Mouse (Mus musculus) heart, embryonic 14.5 days (tissue): ENCODE measurements around the gene Lypd4. TPM values are rescaled to one million over a fixed set of nuclear protein-coding genes. Genes with fewer than 3 reads are reported as not detected.
"Not testable (repeated sequence)": the region's sequence is repeated elsewhere in the genome, so short reads cannot be mapped to it uniquely, and the experiment has no call there.

Experiments used
- ATAC-seq: fragments of 200-750 bp; cut with Nextera tagmentation; 2 replicates; pipeline ENCODE4 v1.8.0; 2017; ENCODE audit warnings: low read depth, moderate TSS enrichment; ENCODE audit not compliant: insufficient number of reproducible peaks, insufficient read depth, low FRiP score
- H3K27ac ChIP-seq, 2 experiments: fragments of 200-500 bp in 1 of 2; fragments of 300-500 bp in 1 of 2; sonication (generic) in 1 of 2; replicated peaks in 1 of 2; 2 replicates each; pipeline ENCODE4 v1.5.1; 2012 to 2014; ENCODE audit warnings: low read depth in 2 of 2, low read length in 2 of 2, control low read depth in 1 of 2, mild to moderate bottlenecking in 1 of 2, mixed read lengths in 1 of 2; ENCODE audit not compliant: control insufficient read depth in 1 of 2, insufficient read depth in 1 of 2
- H3K27me3 ChIP-seq: fragments of 300-500 bp; sonication (generic); 2 replicates; pipeline ENCODE4 v1.6.1; 2014; ENCODE audit warnings: mild to moderate bottlenecking, low read length, control low read depth; ENCODE audit not compliant: control insufficient read depth, insufficient read depth
- H3K36me3 ChIP-seq: fragments of 300-500 bp; sonication (generic); 2 replicates; pipeline ENCODE4 v1.6.1; 2014; ENCODE audit warnings: mild to moderate bottlenecking, control low read depth, low read length, mixed read lengths; ENCODE audit not compliant: control insufficient read depth, insufficient read depth
- H3K4me1 ChIP-seq, 2 experiments: fragments of 200-500 bp in 1 of 2; fragments of 300-500 bp in 1 of 2; sonication (generic) in 1 of 2; 2 replicates each; pipeline ENCODE4 v1.6.1; 2012 to 2014; ENCODE audit warnings: low read length in 2 of 2, control low read depth in 1 of 2, mixed read lengths in 1 of 2; ENCODE audit not compliant: control insufficient read depth in 2 of 2, insufficient read depth in 2 of 2
- H3K4me2 ChIP-seq: fragments of 300-500 bp; sonication (generic); 2 replicates; pipeline ENCODE4 v1.6.1; 2014; ENCODE audit warnings: mild to moderate bottlenecking, low read length
- H3K4me3 ChIP-seq, 2 experiments: fragments of 200-500 bp in 1 of 2; fragments of 300-500 bp in 1 of 2; sonication (generic) in 1 of 2; 2 replicates each; pipeline ENCODE4 v1.5.1; 2012 to 2014; ENCODE audit warnings: low read length in 2 of 2, mild to moderate bottlenecking in 2 of 2, control low read depth in 1 of 2, low read depth in 1 of 2, moderate library complexity in 1 of 2; ENCODE audit not compliant: control insufficient read depth in 1 of 2, insufficient read depth in 1 of 2
- H3K9ac ChIP-seq: fragments of 300-500 bp; sonication (generic); 2 replicates; pipeline ENCODE4 v1.6.1; 2014; ENCODE audit warnings: mild to moderate bottlenecking, low read length
- H3K9me3 ChIP-seq: fragments of 300-500 bp; sonication (generic); 2 replicates; pipeline ENCODE4 v1.6.1; 2016; ENCODE audit warnings: low read length, control low read depth; ENCODE audit not compliant: control insufficient read depth
- WGBS: fragments of 180-500 bp; shearing (Covaris S2); extraction: QIAGEN DNeasy Blood & Tissue Kit; methylation state at CpG from one replicate; pipeline ENCODE4 v1.1.7; 2014; 5-methylcytosine and 5-hydroxymethylcytosine counted together
- polyA plus RNA-seq: library from polyadenylated mRNA; unstranded; fragments of >200 nt; fragmentation: Nextera tagmentation; extraction: Ambion mirVana; gene quantifications from 2 replicates; pipeline ENCODE4 v1.2.1, GENCODE M21; 2014

Gene Lypd4
- polyA plus RNA-seq, 1 experiment from 2014 or later, result not detected

- no peaks in the 10 kb centered on the region for H3K27me3 ChIP-seq
- H3K9ac ChIP-seq, result no peak overlapping the region
- no peaks in the 10 kb centered on the region for H3K4me1 ChIP-seq
- ATAC-seq, result no peak
- no peak overlapping the region for H3K4me3 ChIP-seq
- 82% methylated on average over 8 of the region's 8 CpGs for WGBS
- no peak overlapping the region for H3K27ac ChIP-seq
- peaks cover under 1% of the 10 kb centered on the region; the same call in 1 of the 2 replicates for H3K36me3 ChIP-seq
- no peaks in the 10 kb centered on the region for H3K9me3 ChIP-seq
- no peak overlapping the region for H3K4me2 ChIP-seq
Observed at GRCm38 (mm10) chr7:24896269-24896668, 26.5 kb upstream of the Lypd4 start.

- ATAC-seq, H3K4me3 ChIP-seq, H3K4me2 ChIP-seq, H3K27me3 ChIP-seq, H3K9me3 ChIP-seq, H3K9ac ChIP-seq, H3K4me1 ChIP-seq, H3K36me3 ChIP-seq, H3K27ac ChIP-seq: not testable (repeated sequence)
- WGBS, result 78% methylated on average over 2 of the region's 2 CpGs
Observed at GRCm38 (mm10) chr7:24895749-24896148, 26.0 kb upstream of the Lypd4 start.

GRCm38 (mm10) chr7:24892125-24892583 lies 22.4 kb upstream of the Lypd4 start:
- H3K4me3 ChIP-seq, result no peak overlapping the region
- H3K36me3 ChIP-seq, result peaks cover 41% of the 10 kb centered on the region
- H3K27ac ChIP-seq, result no peak overlapping the region
- 74% methylated on average over 2 of the region's 2 CpGs for whole genome bisulfite sequencing
- no peaks in the 10 kb centered on the region for H3K27me3 ChIP-seq
- no peak overlapping the region for H3K9ac ChIP-seq
- no peak overlapping the region for H3K4me2 ChIP-seq
- peaks cover 0 to 7% of the 10 kb centered on the region in 2 experiments; a peak in 2 of 4 replicates for H3K4me1 ChIP-seq
- H3K9me3 ChIP-seq, result no peaks in the 10 kb centered on the region
- no peak for ATAC-seq

GRCm38 (mm10) chr7:24891241-24892124 lies 21.7 kb upstream of the Lypd4 start:
- Histone ChIP-seq H3K4me1 (peaks cover 0 to 13% of the 10 kb centered on the region in 2 experiments; a peak in 3 of 4 replicates), H3K36me3 (peaks cover 48% of the 10 kb centered on the region), H3K9ac (no peak overlapping the region), H3K27ac (no peak overlapping the region), H3K9me3 (no peaks in the 10 kb centered on the region), H3K4me2 (no peak overlapping the region), H3K4me3 (no peak overlapping the region), H3K27me3 (no peaks in the 10 kb centered on the region)
- WGBS, result 74% methylated on average over 3 of the region's 3 CpGs
- no peak for ATAC-seq

GRCm38 (mm10) chr7:24890281-24891216 lies 20.8 kb upstream of the Lypd4 start:
- Histone ChIP-seq H3K27ac (0 out of 4 replicates have a peak overlapping the region, but pooled peaks of 1 of the 2 experiments have one; percentile 4), H3K9ac (no peak overlapping the region), H3K4me1 (peaks cover 8 to 23% of the 10 kb centered on the region in 2 experiments), H3K4me2 (no peak overlapping the region), H3K36me3 (peaks cover 57% of the 10 kb centered on the region), H3K27me3 (no peaks in the 10 kb centered on the region), H3K4me3 (no peak overlapping the region), H3K9me3 (no peaks in the 10 kb centered on the region)
- WGBS, result 26% methylated on average over 10 of the region's 10 CpGs
- peak; percentile 40; the same call in 1 of the 2 replicates for ATAC-seq

GRCm38 (mm10) chr7:24889431-24890220 lies 19.9 kb upstream of the Lypd4 start:
- Histone ChIP-seq H3K4me2 (no peak overlapping the region), H3K9ac (no peak overlapping the region), H3K4me3 (no peak overlapping the region), H3K4me1 (peaks cover 8 to 27% of the 10 kb centered on the region in 2 experiments), H3K9me3 (no peaks in the 10 kb centered on the region), H3K27ac (0 out of 4 replicates have a peak overlapping the region, but pooled peaks of 1 of the 2 experiments have one; percentile 4), H3K36me3 (peaks cover 60% of the 10 kb centered on the region), H3K27me3 (no peaks in the 10 kb centered on the region)
- no peak for ATAC-seq
- 87% methylated on average over 6 of the region's 6 CpGs for WGBS
